Mouse (Mus musculus): ENCODE data around the gene Epb41l2.

DNA sequence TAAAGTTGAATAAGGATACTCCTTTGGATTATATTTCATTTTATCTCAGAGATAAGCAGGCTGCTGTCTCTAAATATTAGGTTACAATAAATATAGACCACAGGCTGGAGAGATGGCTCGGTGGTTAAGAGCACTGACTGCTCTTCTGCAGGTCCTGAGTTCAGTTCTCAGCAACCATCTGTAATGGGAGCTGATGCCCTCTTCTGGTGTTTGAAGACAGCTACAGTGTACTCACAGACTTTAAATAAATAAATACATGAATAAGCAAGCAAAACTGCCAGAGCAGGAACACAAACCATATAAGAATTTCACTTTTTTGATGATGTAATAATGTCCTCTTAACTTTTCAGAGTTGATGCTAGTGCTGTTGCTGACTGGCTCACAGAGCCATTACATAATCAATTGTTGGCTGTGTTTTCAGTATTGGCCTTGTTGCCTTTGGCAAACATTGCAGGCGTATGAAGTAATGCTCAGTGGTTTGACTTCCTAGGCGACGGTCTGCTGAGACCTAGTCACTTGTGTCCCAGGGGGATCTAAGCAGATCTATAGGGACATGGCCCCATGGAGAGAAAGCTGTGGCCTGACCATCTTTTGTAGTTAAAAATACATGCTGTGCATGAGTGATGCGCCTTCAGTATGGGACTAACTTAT lies 35.8 kb downstream of the Epb41l2 start:
- TF ChIP-seq CTCF (IDR thresholded peaks at IDR 0.05; ENCODE audit: control insufficient read depth, insufficient read depth, insufficient read length) (no peak), USF1 (IDR thresholded peaks at IDR 0.05; ENCODE audit: low read depth) (no peak), CEBPB (IDR thresholded peaks at IDR 0.05; ENCODE audit: low read depth) (no peak)

Measured in C2C12 (cell line).